Mouse (Mus musculus) layer of hippocampus, adult 8-10 months (tissue): ENCODE measurements around the gene Ttc7b. TPM values are rescaled to one million over a fixed set of nuclear protein-coding genes. Genes with fewer than 3 reads are reported as not detected.

Experiments used
- DNase-seq, 2 experiments: peaks; one replicate each; pipeline ENCODE4 v3.0.0; 2022; ENCODE audit warnings: low spot score in 2 of 2
- total RNA-seq, 4 experiments: library from RNA; stranded (reverse); gene quantifications; 2 replicates each; pipeline ENCODE4 v1.2.4; 2022

Gene Ttc7b
- total RNA-seq, 4 experiments from 2014 or later = 160 to 184 (median 174) TPM

GRCm38 (mm10) chr12:100389878-100390710, 130.5 kb downstream of the Ttc7b start:
- DNase-seq = no peak

GRCm38 (mm10) chr12:100386259-100386658, 134.4 kb downstream of the Ttc7b start:
- DNase-seq = no peak

GRCm38 (mm10) chr12:100382526-100382925, 138.1 kb downstream of the Ttc7b start:
- no peak for DNase-seq

GRCm38 (mm10) chr12:100381941-100382340, 138.7 kb downstream of the Ttc7b start:
- no peak for DNase-seq

- DNase-seq = no peak
Observed at GRCm38 (mm10) chr12:100380697-100381291, 139.8 kb downstream of the Ttc7b start.

GRCm38 (mm10) chr12:100379833-100380232, 140.8 kb downstream of the Ttc7b start:
- no peak for DNase-seq

GRCm38 (mm10) chr12:100378266-100378665, 142.4 kb downstream of the Ttc7b start:
- DNase-seq = no peak

GRCm38 (mm10) chr12:100377791-100378190, 142.8 kb downstream of the Ttc7b start:
- DNase-seq = no peak

GRCm38 (mm10) chr12:100375801-100376200, 144.8 kb downstream of the Ttc7b start:
- DNase-seq = no peak

- no peak for DNase-seq
Observed at GRCm38 (mm10) chr12:100372785-100373184, 147.8 kb downstream of the Ttc7b start.

- DNase-seq = no peak
Observed at GRCm38 (mm10) chr12:100372015-100372414, 148.6 kb downstream of the Ttc7b start.

GRCm38 (mm10) chr12:100369786-100370185, 150.8 kb downstream of the Ttc7b start:
- no peak for DNase-seq

GRCm38 (mm10) chr12:100369220-100369619, 151.4 kb downstream of the Ttc7b start:
- no peak for DNase-seq

- DNase-seq = peak; percentile 71 to 72
Observed at GRCm38 (mm10) chr12:100361330-100361729, 159.3 kb downstream of the Ttc7b start.

- no peak for DNase-seq
Observed at GRCm38 (mm10) chr12:100358040-100358620, 162.5 kb downstream of the Ttc7b start.

- no peak for DNase-seq
Observed at GRCm38 (mm10) chr12:100356407-100356806, 164.2 kb downstream of the Ttc7b start.

GRCm38 (mm10) chr12:100355565-100355964, 165.1 kb downstream of the Ttc7b start:
- DNase-seq = no peak

GRCm38 (mm10) chr12:100353954-100354353, 166.7 kb downstream of the Ttc7b start:
- no peak for DNase-seq

- DNase-seq = no peak
Observed at GRCm38 (mm10) chr12:100353075-100353782, 167.4 kb downstream of the Ttc7b start.

GRCm38 (mm10) chr12:100352094-100352493, 168.5 kb downstream of the Ttc7b start:
- DNase-seq = no peak

GRCm38 (mm10) chr12:100343554-100343953, 177.1 kb downstream of the Ttc7b start:
- no peak for DNase-seq

- peak in 1 of 2 experiments; percentile 59 for DNase-seq
Observed at GRCm38 (mm10) chr12:100341614-100342013, 179.0 kb downstream of the Ttc7b start.
